Mouse (Mus musculus) kidney, adult 2 months (tissue): ENCODE results near the gene Zbtb12.

Experiments
- CTCF ChIP-seq: fragments of 200-500 bp; conservative IDR thresholded peaks from 2 replicates; pipeline ENCODE4 v1.5.1; 2011; ENCODE audit warnings: low read depth, mild to moderate bottlenecking, control low read depth, low read length, moderate library complexity, mixed read lengths; ENCODE audit not compliant: insufficient read depth, insufficient read length
- POLR2A ChIP-seq: fragments of 200-500 bp; IDR thresholded peaks from one replicate; pipeline ENCODE4 v1.6.1; 2011; ENCODE audit warnings: low read depth, low read length, control low read depth

DNA sequence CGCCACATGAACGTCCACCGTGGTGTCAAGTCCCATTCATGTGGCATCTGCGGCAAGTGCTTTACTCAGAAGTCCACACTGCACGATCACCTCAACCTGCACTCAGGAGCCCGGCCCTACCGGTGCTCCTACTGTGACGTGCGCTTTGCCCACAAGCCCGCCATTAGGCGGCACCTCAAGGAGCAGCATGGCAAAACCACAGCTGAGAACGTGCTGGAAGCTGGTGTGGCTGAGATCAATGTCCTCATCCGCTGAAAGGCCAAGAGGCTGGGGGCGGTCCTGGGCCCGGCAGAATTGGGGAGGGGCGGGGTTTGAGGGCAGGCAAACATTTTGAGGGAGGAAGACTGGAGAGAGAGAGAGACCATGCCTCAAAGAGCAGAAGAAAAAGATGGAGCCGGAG is 17.1 kb downstream of the Zbtb12 start:
- TF ChIP-seq CTCF: no peak
- TF ChIP-seq POLR2A: no peak
